Mouse (Mus musculus) cerebellum, adult 18-20 months (tissue): ENCODE measurements around the gene Tas2r123.

Source experiments
- DNase-seq, 2 experiments: peaks; one replicate each; pipeline ENCODE4 v3.0.0; 2021

The Tas2r123 gene

GRCm38 (mm10) chr6:132846842-132847241, at the start of gene Tas2r123:
Tas2r123 (plus strand) TSS chr6:132847142.
- DNase-seq, result no peak

GRCm38 (mm10) chr6:132802518-132802917, 44.4 kb upstream of the Tas2r123 start, which contains the start of gene Tas2r117:
Tas2r117 (plus strand) TSS chr6:132802818.
- no peak for DNase-seq

- DNase-seq, result no peak
These were observed 8.2 kb downstream of the Tas2r123 start, which contains the start of gene Tas2r116 for GRCm38 (mm10) chr6:132855138-132855537. Tas2r116 (plus strand) TSS chr6:132855438.

- DNase-seq, result no peak
These were observed 20.8 kb downstream of the Tas2r123 start, which contains the start of gene Tas2r110 for GRCm38 (mm10) chr6:132867708-132868107. Tas2r110 (plus strand) TSS chr6:132868008.

GRCm38 (mm10) chr6:132892711-132893110, 45.8 kb downstream of the Tas2r123 start, which contains the start of gene Tas2r113:
Tas2r113 (plus strand) TSS chr6:132893011.
- no peak for DNase-seq
